Mouse (Mus musculus) spleen, embryonic (tissue): ENCODE data around the gene She.

Experiments
- CTCF ChIA-PET: fragments of 350-600 bp; sonication (Branson Sonifier 250); formaldehyde crosslinking; loops from one replicate; lab custom pipeline; 2022; lab: Charles Lee

She gene

GRCm38 (mm10) chr3:89861070-89861469, 29.9 kb downstream of the She start:
- CTCF ChIA-PET, result interaction anchor here (0.7 kb wide), 1 partner anchor 11 kb away, joined by 3 read pairs; no protein-coding TSS in a partner anchor

DNA sequence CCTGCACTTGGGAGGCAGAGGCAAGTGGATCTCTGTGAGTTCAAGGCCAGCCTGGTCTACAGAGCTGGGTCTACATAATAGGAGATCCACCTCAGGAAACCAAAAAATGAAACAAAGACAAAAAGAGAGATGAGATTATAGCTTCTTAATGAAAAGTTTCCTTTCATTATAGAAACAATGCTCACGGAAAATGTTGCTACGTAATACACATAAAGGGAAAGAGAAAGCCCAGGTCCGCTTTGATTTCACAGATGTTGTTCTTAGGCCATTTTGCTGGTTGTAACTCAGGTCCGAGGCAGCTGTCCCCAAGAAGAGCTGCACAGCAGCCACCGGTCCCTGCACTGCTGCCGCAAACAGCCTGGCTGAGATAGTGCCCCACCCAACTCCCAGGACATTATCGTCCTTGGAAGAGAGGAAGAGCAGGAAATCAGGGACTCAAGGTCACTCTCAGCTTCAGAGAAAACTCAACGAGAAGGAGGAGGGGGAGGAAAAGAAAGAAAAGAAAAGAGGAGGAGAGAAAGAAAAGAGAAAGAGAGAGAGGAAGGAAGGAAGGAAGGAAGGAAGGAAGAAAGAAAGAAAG, 31.1 kb downstream of the She start:
- CTCF ChIA-PET, result no interaction called here

DNA sequence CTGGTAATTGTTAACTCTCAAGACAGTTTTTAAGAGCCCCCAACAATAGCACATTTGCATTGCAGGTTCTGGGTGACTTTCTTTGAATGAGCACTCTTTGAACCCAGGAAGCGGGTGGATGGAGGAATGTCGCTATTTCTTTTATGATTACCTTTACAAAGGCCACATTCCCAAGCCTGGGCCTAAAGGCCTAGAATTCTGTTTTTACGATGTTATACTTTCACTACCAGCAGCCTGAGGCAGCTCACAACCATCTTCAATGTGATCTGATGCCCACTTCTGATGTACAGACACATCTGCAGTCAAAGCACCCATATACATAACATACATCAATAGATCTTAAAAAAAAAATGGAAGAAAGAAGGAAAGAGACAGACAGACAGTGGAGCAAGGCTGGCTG, 32.1 kb downstream of the She start:
- CTCF ChIA-PET, result interaction anchor here (0.7 kb wide), 1 partner anchor 146 kb away, joined by 3 read pairs; no protein-coding TSS in a partner anchor

DNA sequence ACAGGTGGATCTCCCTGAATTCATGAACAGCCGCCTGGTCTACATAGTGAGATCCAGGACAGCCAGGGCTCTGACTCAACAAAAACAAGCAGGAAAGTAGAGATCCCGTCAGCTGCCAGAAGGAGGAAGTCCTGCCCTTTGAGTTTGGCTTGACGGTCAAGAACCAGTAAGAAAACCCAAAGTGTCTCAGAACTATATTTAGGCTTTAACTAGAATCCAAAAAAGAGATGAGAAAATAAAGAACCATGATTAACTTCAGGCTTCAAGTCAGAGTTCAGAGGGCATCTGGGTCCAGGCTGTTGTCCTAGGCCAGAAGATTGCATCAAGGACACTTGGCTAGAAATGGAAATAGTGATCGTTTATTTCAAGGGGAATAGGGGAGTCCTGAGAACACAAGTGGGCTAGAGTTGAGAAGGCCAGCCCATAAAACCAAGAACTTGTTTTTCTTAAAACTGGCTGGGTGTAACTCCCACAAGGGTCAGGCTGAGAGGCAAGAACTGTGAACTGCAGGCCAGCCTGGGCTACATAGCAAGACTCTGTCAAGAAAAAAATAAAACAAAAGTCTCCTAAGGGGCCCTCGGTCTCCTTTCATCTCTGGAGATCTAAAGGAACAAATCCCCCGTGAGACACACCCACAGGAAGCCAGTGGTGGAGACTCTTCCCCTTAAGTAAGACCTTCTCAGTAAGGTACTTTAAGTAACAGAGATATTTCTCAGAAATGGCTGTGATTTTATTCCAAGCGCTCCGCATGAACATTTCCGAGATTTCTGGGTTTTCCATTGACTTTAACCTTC, 32.7 kb downstream of the She start:
- CTCF ChIA-PET, result interaction anchor here (0.7 kb wide), 1 partner anchor 147 kb away, joined by 3 read pairs; no protein-coding TSS in a partner anchor

DNA sequence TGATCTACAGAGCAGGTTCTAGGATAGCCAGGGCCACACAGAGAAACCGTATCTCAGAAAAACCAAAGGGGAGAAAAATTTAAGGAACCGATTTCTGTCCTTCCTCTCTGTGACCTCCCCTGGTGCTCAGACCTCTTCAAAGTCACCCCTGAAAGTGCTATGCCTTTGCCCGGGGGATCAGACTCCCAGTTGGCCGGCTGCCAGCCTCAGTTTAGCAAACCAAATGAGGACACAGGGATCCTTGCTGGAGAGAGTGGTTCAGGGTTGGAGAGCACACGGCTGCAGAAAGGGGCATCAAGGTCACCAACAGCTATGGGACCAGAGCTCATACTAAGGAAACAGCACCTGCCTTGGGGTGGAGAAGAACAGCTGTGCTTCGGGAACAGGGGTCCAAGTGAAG, 33.9 kb downstream of the She start:
- CTCF ChIA-PET, result no interaction called here

GRCm38 (mm10) chr3:89865764-89866163, 34.6 kb downstream of the She start:
- CTCF ChIA-PET, result interaction anchor here (1.1 kb wide), 1 partner anchor 78 kb away, joined by 10 read pairs; no protein-coding TSS in a partner anchor

- CTCF ChIA-PET, result interaction anchor here (0.7 kb wide), 1 partner anchor 26 kb away, joined by 5 read pairs; no protein-coding TSS in a partner anchor
Measured at GRCm38 (mm10) chr3:89867651-89868050, 36.5 kb downstream of the She start.

GRCm38 (mm10) chr3:89868357-89868756, 37.2 kb downstream of the She start:
- CTCF ChIA-PET, result interaction anchor here (0.7 to 1.1 kb wide), 2 partner anchors 12 to 27 kb away, joined by 3 to 5 read pairs; no protein-coding TSS in a partner anchor

- CTCF ChIA-PET, result interaction anchor here (0.7 to 1.1 kb wide), 2 partner anchors 12 to 121 kb away, joined by 3 to 9 read pairs; no protein-coding TSS in a partner anchor
Measured at GRCm38 (mm10) chr3:89868956-89869355, 37.8 kb downstream of the She start.

DNA sequence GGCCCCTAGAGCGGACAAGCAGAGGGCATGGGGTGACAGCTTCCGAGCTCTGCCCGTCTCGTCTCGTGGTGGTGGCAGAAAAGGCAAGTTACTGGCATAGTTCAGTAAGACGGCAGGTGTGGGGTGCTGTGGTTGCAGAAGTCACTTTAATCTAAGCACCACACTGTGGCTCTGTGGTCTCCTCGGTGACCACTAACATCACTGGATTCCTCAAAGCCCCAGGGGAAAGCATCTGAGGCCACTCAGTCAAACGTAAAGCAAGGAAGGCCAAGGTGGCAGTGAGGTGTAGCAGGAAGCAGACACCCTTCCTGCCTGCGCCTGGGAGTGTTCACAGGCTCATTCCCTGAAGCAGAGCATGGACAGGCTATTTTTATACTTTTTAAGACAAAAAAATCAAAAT, 38.4 kb downstream of the She start:
- CTCF ChIA-PET, result interaction anchor here (0.7 to 1.1 kb wide), 2 partner anchors 13 to 121 kb away, joined by 3 to 9 read pairs; no protein-coding TSS in a partner anchor

DNA sequence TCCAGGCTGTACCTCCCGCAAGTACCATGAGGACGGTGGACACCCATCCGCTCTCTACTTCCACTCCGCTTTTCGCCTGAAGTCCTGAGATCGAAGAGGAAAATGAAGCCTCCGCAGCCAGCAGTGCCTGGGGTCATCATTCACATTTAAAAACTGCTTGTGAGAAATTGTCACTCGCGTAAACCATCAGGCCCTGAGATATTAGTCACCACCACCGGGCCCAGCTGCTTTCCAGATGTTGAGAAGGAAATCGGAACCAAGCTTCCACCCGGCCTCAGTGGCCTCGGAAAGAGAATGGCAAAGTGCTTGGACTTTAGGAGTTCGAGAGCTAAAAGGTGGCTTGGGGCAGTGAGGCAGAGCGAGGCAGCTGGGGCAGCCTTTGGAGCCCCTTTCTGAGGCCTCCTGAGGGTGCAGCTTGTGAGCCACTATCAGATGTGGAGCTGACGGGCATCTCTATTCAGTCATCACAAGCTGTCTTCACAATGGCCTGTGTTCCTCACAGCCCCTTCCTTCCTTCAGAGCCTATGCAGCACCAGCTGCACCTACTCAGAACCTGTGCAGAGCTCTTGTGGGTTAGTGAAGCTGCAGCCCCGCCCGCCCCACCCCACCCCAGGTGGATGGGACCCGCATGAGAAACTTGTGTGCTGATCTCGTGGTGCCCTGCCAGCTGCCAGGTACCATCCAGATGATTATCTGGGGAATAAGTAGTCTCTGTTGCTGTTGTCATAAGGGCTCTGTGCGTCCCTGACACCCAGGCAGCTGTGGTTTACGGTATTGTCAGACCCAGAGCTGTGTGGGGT, 39.5 kb downstream of the She start:
- CTCF ChIA-PET, result no interaction called here

DNA sequence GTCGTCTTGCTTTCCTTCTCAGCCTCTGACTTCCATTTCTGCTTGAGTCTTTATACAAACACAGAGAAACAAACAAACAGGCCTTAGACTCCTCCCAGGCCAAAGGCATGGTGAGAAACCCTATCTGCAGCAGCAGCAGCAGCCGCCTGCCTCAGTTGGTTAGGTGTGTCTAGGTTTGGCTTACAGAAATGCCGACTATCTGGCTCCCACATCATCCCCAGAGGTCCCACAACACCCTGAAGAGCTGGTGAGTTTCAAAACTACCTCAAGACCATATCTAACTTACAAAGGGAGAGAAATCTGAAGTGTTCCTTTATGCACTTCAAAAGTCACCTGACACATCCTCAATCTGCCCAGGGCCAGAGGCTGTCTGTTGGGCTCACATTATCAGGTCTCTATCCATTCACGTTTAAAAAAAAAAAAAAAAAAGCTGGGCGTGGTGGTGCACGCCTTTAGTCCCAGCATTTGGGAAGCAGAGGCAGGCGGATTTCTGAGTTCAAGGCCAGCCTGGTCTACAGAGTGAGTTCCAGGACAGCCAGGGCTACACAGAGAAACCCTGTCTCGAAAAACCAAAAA, 40.3 kb downstream of the She start:
- CTCF ChIA-PET, result interaction anchor here (0.5 to 0.6 kb wide), 3 partner anchors 21 to 68 kb away, joined by 3 to 4 read pairs (median 3); no protein-coding TSS in a partner anchor

- CTCF ChIA-PET, result interaction anchor here (0.5 to 0.6 kb wide), 3 partner anchors 20 to 69 kb away, joined by 3 to 4 read pairs (median 3); no protein-coding TSS in a partner anchor
Measured at GRCm38 (mm10) chr3:89872209-89872608, 41.0 kb downstream of the She start.

DNA sequence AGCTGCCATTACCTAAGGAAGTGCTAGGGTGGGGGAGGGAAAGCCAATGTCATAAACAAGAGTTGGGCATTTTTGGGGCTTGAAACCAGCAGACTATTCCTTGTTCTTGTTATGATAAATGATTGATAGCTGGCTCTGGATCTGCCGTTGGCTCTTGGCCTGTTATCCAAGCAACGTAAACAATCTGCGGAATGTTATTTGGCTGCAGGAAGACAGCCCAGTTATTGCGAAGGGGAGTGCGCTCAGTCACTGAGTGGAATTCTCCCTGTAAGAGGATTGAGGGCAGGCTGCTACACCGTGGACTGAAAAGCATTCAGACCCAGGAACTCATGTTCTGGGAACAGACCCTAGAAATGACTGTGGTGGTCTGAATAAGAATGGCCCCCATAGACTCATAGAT, 41.5 kb downstream of the She start:
- CTCF ChIA-PET, result no interaction called here

- CTCF ChIA-PET, result no interaction called here
Measured at GRCm38 (mm10) chr3:89874076-89874475, 42.9 kb downstream of the She start.

GRCm38 (mm10) chr3:89875021-89875420, 43.9 kb downstream of the She start:
- CTCF ChIA-PET, result no interaction called here

- CTCF ChIA-PET, result no interaction called here
Measured at GRCm38 (mm10) chr3:89875781-89876180, 44.6 kb downstream of the She start.

DNA sequence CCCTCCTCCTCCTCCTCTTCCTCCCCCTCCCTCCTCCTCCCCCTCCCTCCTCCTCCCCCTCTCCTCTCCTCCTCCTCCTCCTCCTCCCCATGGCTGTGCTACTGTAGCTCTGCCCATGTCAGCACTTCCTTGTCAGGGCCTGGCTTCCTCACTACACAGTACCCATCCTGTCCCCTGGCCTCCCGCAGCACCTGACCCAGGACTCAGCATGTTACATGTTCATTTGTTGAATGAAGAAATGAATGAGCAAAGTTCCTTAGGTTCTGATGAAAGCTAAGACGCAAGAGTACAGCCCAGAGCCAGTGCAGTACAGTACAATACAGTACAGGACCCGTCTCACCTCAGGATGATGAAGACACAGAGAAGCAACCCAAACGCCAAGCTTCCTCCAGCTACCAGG, 45.3 kb downstream of the She start:
- CTCF ChIA-PET, result no interaction called here

DNA sequence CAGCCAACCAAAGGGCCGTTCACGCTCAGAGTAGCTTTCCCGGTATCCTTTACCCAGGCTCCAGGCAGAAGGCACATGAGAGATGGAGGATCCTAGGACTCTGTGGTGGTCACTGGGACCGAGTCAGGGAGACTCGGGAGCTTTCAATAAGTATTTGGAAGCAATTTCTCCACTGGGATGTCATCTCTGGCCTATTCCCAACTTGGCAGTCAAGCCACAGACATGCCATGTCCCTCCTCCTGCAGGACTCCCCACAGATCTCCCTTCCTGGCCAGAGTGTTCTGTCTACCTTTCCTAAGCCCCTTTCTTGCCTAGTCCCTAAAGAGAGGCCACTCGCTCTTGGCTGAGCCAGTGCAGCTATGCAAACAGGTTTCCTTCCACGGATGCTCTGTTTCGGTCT, 46.0 kb downstream of the She start:
- CTCF ChIA-PET, result no interaction called here

- CTCF ChIA-PET, result no interaction called here
Measured at GRCm38 (mm10) chr3:89878456-89878855, 47.3 kb downstream of the She start.

- CTCF ChIA-PET, result no interaction called here
Measured at GRCm38 (mm10) chr3:89879326-89879725, 48.2 kb downstream of the She start.
